Mouse (Mus musculus) forebrain, postnatal 0 days (tissue): ENCODE measurements at regions not wholly inside any gene's neighbourhood (a gene's known extent, or its start where the extent isn't known, plus 50 kb on each side); places are given as distances from the start of the nearest gene placed in this dataset.
A peak's percentile ranks its signal among the peaks of the same experiment; 100 is the strongest.

ENCODE experiments used
- ATAC-seq: fragments of 200-750 bp; cut with Nextera tagmentation; 2 replicates; pipeline ENCODE4 v1.8.0; 2017; ENCODE audit warnings: mild to moderate bottlenecking, moderate library complexity
- DNase-seq: peaks from one replicate; pipeline ENCODE4 v3.0.0-alpha.2; 2015
- H3K27ac ChIP-seq: fragments of 300-500 bp; sonication (generic); 2 replicates; pipeline ENCODE4 v1.5.1; 2014; ENCODE audit warnings: low read depth, mild to moderate bottlenecking, antibody characterized with exemption, low read length, moderate library complexity, mixed read lengths
- H3K27me3 ChIP-seq: fragments of 300-500 bp; sonication (generic); 2 replicates; pipeline ENCODE4 v1.6.1; 2014; ENCODE audit warnings: mild to moderate bottlenecking, low read length, mixed read lengths; ENCODE audit not compliant: insufficient read depth
- H3K36me3 ChIP-seq: fragments of 300-500 bp; sonication (generic); 2 replicates; pipeline ENCODE4 v1.6.1; 2014; ENCODE audit warnings: mild to moderate bottlenecking, moderate library complexity; ENCODE audit not compliant: insufficient read depth
- H3K4me1 ChIP-seq: fragments of 300-500 bp; sonication (generic); 2 replicates; pipeline ENCODE4 v1.6.1; 2014; ENCODE audit warnings: antibody characterized with exemption; ENCODE audit not compliant: insufficient read depth
- H3K4me2 ChIP-seq: fragments of 300-500 bp; sonication (generic); 2 replicates; pipeline ENCODE4 v1.6.1; 2014; ENCODE audit warnings: low read depth, mild to moderate bottlenecking, moderate library complexity
- H3K4me3 ChIP-seq: fragments of 300-500 bp; sonication (generic); 2 replicates; pipeline ENCODE4 v1.5.1; 2014; ENCODE audit warnings: low read depth, low read length, mixed read lengths
- H3K9ac ChIP-seq: fragments of 300-500 bp; sonication (generic); 2 replicates; pipeline ENCODE4 v1.6.1; 2014; ENCODE audit warnings: mild to moderate bottlenecking
- H3K9me3 ChIP-seq: fragments of 300-500 bp; sonication (generic); 2 replicates; pipeline ENCODE4 v1.6.1; 2016; ENCODE audit warnings: low read length
- CTCF ChIP-seq: sonication (generic); IDR thresholded peaks from 2 replicates; pipeline ENCODE4 v1.5.1; 2016; ENCODE audit warnings: antibody characterized with exemption, control low read depth, low read depth
- WGBS: fragments of 180-500 bp; shearing (Covaris S2); extraction: QIAGEN DNeasy Blood & Tissue Kit; methylation state at CpG from one replicate; pipeline ENCODE4 v1.1.7; 2014; 5-methylcytosine and 5-hydroxymethylcytosine counted together

DNA sequence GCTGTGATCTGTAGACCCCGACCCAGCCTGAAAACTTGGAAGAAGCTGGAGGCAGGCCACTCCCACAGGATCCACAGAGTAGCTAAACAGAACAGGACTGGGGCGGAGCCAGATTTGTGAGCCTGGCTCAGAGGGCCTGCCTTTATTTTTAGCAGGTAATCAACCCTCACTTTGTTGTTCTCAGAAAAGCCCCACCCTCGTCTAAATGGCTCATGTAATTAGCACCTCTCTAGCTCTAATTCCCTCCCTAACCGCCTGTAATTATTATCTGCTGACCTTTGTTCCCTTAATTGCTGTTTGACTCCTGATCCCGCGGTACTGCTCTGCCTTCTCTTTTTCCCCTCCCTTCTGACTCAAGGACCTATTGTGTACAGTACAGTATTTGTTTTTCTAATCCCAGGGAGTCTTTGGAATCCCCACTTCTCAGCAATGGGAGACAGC is 95.6 kb upstream of the Bdnf start:
- 4% methylated on average over 6 of the region's 6 CpGs for WGBS
- Histone ChIP-seq H3K4me2 (no peak overlapping the region), H3K4me1 (no peaks in the 10 kb centered on the region), H3K9ac (no peak overlapping the region), H3K36me3 (no peaks in the 10 kb centered on the region), H3K4me3 (no peak overlapping the region), H3K9me3 (no peaks in the 10 kb centered on the region), H3K27me3 (no peaks in the 10 kb centered on the region), H3K27ac (no peak overlapping the region)
- TF ChIP-seq CTCF = no peak
- peak; percentile 51; the same call in 1 of the 2 replicates for ATAC-seq
- DNase-seq = no peak

- ATAC-seq = peak; percentile 18
- H3K4me3 ChIP-seq = no peak overlapping the region
- TF ChIP-seq CTCF = no peak
- DNase-seq = no peak
- 72% methylated on average over 9 of the region's 9 CpGs for WGBS
- no peaks in the 10 kb centered on the region for H3K9me3 ChIP-seq
- H3K27me3 ChIP-seq = no peaks in the 10 kb centered on the region
- no peak overlapping the region for H3K4me2 ChIP-seq
- no peaks in the 10 kb centered on the region for H3K4me1 ChIP-seq
- no peaks in the 10 kb centered on the region for H3K36me3 ChIP-seq
- no peak overlapping the region for H3K9ac ChIP-seq
- H3K27ac ChIP-seq = no peak overlapping the region
Measured at GRCm38 (mm10) chr2:109618341-109619058, 56.0 kb upstream of the Bdnf start.

GRCm38 (mm10) chr2:109619676-109620075 is 54.8 kb upstream of the Bdnf start:
- H3K4me1 ChIP-seq = no peaks in the 10 kb centered on the region
- H3K4me2 ChIP-seq = no peak overlapping the region
- H3K36me3 ChIP-seq = no peaks in the 10 kb centered on the region
- no peak for DNase-seq
- no peak for TF ChIP-seq CTCF
- H3K9ac ChIP-seq = no peak overlapping the region
- no peaks in the 10 kb centered on the region for H3K27me3 ChIP-seq
- no peak overlapping the region for H3K4me3 ChIP-seq
- no peak for ATAC-seq
- WGBS = 88% methylated on average over 6 of the region's 6 CpGs
- no peak overlapping the region for H3K27ac ChIP-seq
- H3K9me3 ChIP-seq = no peaks in the 10 kb centered on the region

GRCm38 (mm10) chr2:109621595-109621994 is 52.9 kb upstream of the Bdnf start:
- Histone ChIP-seq H3K4me1 (no peaks in the 10 kb centered on the region), H3K4me3 (no peak overlapping the region), H3K9ac (no peak overlapping the region), H3K9me3 (no peaks in the 10 kb centered on the region), H3K27ac (no peak overlapping the region), H3K4me2 (no peak overlapping the region), H3K27me3 (no peaks in the 10 kb centered on the region), H3K36me3 (no peaks in the 10 kb centered on the region)
- DNase-seq = no peak
- no peak for TF ChIP-seq CTCF
- ATAC-seq = peak; percentile 27; the same call in 1 of the 2 replicates
- WGBS = 29% methylated on average over 9 of the region's 9 CpGs
